Comparison of ENCODE assay signal across 8 mouse cellular contexts in the genomic region with DNA sequence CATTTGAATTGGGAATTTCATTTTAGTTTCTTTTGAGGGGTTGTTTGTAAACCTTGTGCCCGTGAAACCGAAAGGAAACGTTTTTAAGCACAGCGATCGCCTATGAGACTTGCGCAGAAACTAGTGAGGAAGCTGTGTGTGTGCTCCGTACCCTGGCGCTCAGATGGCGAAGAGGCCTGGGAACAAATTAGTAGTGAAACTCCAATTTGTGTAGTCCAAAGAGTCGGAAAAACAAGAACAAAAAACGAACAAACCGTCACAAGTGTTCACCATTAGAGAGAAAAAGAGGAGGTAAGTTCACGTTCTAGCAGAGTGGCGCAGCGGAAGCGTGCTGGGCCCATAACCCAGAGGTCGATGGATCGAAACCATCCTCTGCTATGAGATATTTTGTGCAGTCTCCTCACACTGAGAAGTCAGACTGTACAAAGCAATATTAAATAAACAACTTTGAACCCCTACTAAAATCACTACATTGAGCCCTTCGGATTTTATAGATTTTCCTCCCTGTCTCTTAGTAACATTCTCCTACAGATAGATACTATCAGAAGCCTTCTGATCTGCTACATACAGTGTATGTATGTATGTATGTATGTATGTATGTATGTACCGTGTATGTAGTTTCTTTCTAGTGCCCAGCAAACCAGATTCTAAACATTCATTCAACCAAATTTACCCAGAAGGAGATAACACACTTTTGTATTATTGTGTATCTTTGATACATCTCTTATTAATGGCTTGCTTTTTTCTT. TPM values are rescaled to one million over a fixed set of nuclear protein-coding genes. Genes with fewer than 3 reads are reported as not detected.
DNase-seq lines count a peak whose midpoint lies in the region; ATAC-seq and TF ChIP-seq lines count a peak whose summit lies in the region.

No protein-coding gene starts in this region.

- H3K27ac ChIP-seq in hindbrain, embryonic 13.5 days: peak overlapping the region; percentile 89

- CTCF ChIA-PET in Patski (lab: Charles Lee): interaction anchor here (0.9 to 1.9 kb wide), 18 partner anchors 8 to 93 kb away, joined by 3 to 15 read pairs (median 4); partner anchors contain the start of gene Prss16

- POLR2A ChIA-PET in Patski (lab: Charles Lee): no interaction called here

- no peaks in the 10 kb centered on the region for H3K36me3 ChIP-seq in hindbrain, embryonic 13.5 days

- peak overlapping the region; percentile 46 for H3K4me2 ChIP-seq in hindbrain, embryonic 13.5 days

- peak overlapping the region; percentile 55 for H3K4me3 ChIP-seq in hindbrain, embryonic 13.5 days

- H3K27me3 ChIP-seq in Patski: no peaks in the 10 kb centered on the region
- peaks cover 23% of the 10 kb centered on the region for H3K27me3 ChIP-seq in hindbrain, embryonic 13.5 days

- 5% methylated on average over 20 of the region's 20 CpGs for WGBS in hindbrain, embryonic 13.5 days

- DNase-seq in Patski (ENCODE audit: low read depth, low spot score): peak; percentile 42
- DNase-seq in cerebellum, postnatal 10 days: peak; percentile 82 to 84
- peak; percentile 23 to 67 for DNase-seq in frontal cortex, postnatal 14 days (ENCODE audit: low spot score in 2 of 2)
- DNase-seq in layer of hippocampus, postnatal 14 days (ENCODE audit: low spot score in 2 of 2): peak; percentile 72 to 80
- DNase-seq in lung, postnatal 10 days: peak; percentile 81
- peak; percentile 78 for DNase-seq in retina, adult 2 months (ENCODE audit: low read depth, low spot score)
- peak; percentile 83 for DNase-seq in thymus, postnatal 25 days

- ATAC-seq in Patski: peak; percentile 86
- peak; percentile 96 for ATAC-seq in hindbrain, embryonic 13.5 days (ENCODE audit: low FRiP score)

- in situ Hi-C loops in Patski (cut with MboI; ENCODE audit: low pct_unique_long_range_greater_than_20kb): loop anchor here (5.0 kb wide), 1 partner anchor 52 kb away; no protein-coding TSS in a partner anchor

- no peak for TF ChIP-seq CTCF in Patski (IDR thresholded peaks at IDR 0.05)

- no peaks in the 10 kb centered on the region for H3K4me1 ChIP-seq in hindbrain, embryonic 13.5 days (replicated peaks)

- H3K9ac ChIP-seq in hindbrain, embryonic 13.5 days: peak overlapping the region; percentile 79

- no peaks in the 10 kb centered on the region for H3K9me3 ChIP-seq in hindbrain, embryonic 13.5 days

RNA-seq across cellular contexts. Expression of gene Pom121l2, which starts 6.1 kb away (rescaled TPM):
- not detected for polyA plus RNA-seq in Patski (2021)
- polyA plus RNA-seq in hindbrain, embryonic 13.5 days (2015; fragmentation: Nextera tagmentation; extraction: Ambion mirVana): not detected in 2 replicates
- total RNA-seq in layer of hippocampus, postnatal 14 days (2021): under 1 TPM in 1 of 2 experiments, not detected in 1; 0.19 TPM

RNA-seq across cellular contexts. Expression of gene Zfp184, which starts 30.0 kb away (rescaled TPM):
- polyA plus RNA-seq in Patski (2021): 7.7 TPM
- polyA plus RNA-seq in hindbrain, embryonic 13.5 days (2015; fragmentation: Nextera tagmentation; extraction: Ambion mirVana): 16.8 and 19.9 TPM in 2 replicates
- total RNA-seq in layer of hippocampus, postnatal 14 days (2021): 1 to 10 TPM; 3.4 to 3.8 TPM

RNA-seq across cellular contexts. Expression of gene Prss16, which starts 34.6 kb away (rescaled TPM):
- 6.3 TPM for polyA plus RNA-seq in Patski (2021)
- 0.12 and 0.14 TPM in 2 replicates for polyA plus RNA-seq in hindbrain, embryonic 13.5 days (2015; fragmentation: Nextera tagmentation; extraction: Ambion mirVana)
- under 1 TPM in 1 of 2 experiments, not detected in 1; 0.46 TPM for total RNA-seq in layer of hippocampus, postnatal 14 days (2021)

Comparison
In these comparisons a context has a peak if more than half of its experiments do, and no peak if none do; other contexts are left out.
1. Peak in every context shown above with its lines: DNase-seq, ATAC-seq, H3K4me3 ChIP-seq and H3K27ac ChIP-seq.